Mouse (Mus musculus): ENCODE measurements at regions not wholly inside any gene's neighbourhood (a gene's known extent, or its start where the extent isn't known, plus 50 kb on each side); places are given as distances from the start of the nearest gene placed in this dataset.

GRCm38 (mm10) chr1:51538836-51539235 lies 60.6 kb upstream of the Nabp1 start:
- DNase-seq (ENCODE audit: extremely low read depth, insufficient read length, low spot score) = no peak

- DNase-seq (ENCODE audit: extremely low read depth, insufficient read length, low spot score) = no peak
Observed at GRCm38 (mm10) chr1:51537765-51538360, 59.6 kb upstream of the Nabp1 start.

- DNase-seq (ENCODE audit: extremely low read depth, insufficient read length, low spot score) = no peak
Observed at GRCm38 (mm10) chr1:51536076-51536475, 57.9 kb upstream of the Nabp1 start.

GRCm38 (mm10) chr1:51535414-51535813 lies 57.2 kb upstream of the Nabp1 start:
- no peak for DNase-seq (ENCODE audit: extremely low read depth, insufficient read length, low spot score)

- no peak for DNase-seq (ENCODE audit: extremely low read depth, insufficient read length, low spot score)
Observed at GRCm38 (mm10) chr1:51531360-51531759, 53.1 kb upstream of the Nabp1 start.

- no peak for DNase-seq (ENCODE audit: extremely low read depth, insufficient read length, low spot score)
Observed at GRCm38 (mm10) chr1:51530191-51530926, 52.1 kb upstream of the Nabp1 start.

GRCm38 (mm10) chr1:51529653-51530052 lies 51.4 kb upstream of the Nabp1 start:
- peak; percentile 35 for DNase-seq (ENCODE audit: extremely low read depth, insufficient read length, low spot score)

GRCm38 (mm10) chr1:51528671-51529070 lies 50.4 kb upstream of the Nabp1 start:
- DNase-seq (ENCODE audit: extremely low read depth, insufficient read length, low spot score) = no peak

Measured in 3134 (cell line).